In the genomic region with DNA sequence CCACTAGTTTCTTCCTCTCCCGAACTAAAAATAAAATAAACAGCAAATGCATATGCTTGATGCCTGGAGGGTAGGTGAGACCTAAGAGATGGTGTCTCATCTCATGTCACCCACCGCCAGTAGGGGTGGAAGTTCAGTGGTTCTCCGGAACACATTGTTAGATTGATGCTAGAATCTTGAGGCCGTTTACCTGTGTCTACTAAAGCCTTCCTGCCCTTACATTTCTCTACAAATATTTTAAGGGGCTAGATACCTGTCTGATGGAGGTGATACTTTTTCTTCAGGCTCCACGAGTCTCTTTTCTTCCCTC, we compare ENCODE assay signal across 9 mouse cellular contexts. TPM values are rescaled to one million over a fixed set of nuclear protein-coding genes. Genes with fewer than 3 reads are reported as not detected.
DNase-seq lines count a peak whose midpoint lies in the region; ATAC-seq and TF ChIP-seq lines count a peak whose summit lies in the region.
"Had no signal": no experiment of that assay in that cellular context is flagged by ENCODE, and none has a peak within 500 bp of the region (broad histone marks: within the 10 kb centered on the region; RNA-seq: fewer than 3 reads in every experiment).

No protein-coding gene starts in this region.

- TF ChIP-seq POLR2A in thymus, adult 2 months (IDR thresholded peaks at IDR 0.05; ENCODE audit: control insufficient read depth, extremely low read depth, insufficient read depth, low read length, poor library complexity) = no peak

- intact Hi-C loops in gastrocnemius, adult 2 months (cut with DNase I) = loop anchor here (2.0 to 10.0 kb wide), 3 partner anchors 108 to 280 kb away; no protein-coding TSS in a partner anchor

- WGBS in thymus, adult 2 months = 38% methylated on average over 5 of the region's 5 CpGs
- 26% methylated on average over 5 of the region's 5 CpGs for WGBS in liver, embryonic 16.5 days (ENCODE audit: insufficient replicate concordance)

- peak overlapping the region; percentile 93; the same call in 1 of the 2 replicates for H3K4me2 ChIP-seq in liver, embryonic 16.5 days (ENCODE audit: low read depth, low read length)

- H3K27me3 ChIP-seq in thymus, adult 2 months (ENCODE audit: control insufficient read depth, insufficient read depth, low read length) = no peaks in the 10 kb centered on the region
- peaks cover 18% of the 10 kb centered on the region for H3K27me3 ChIP-seq in liver, embryonic 16.5 days (ENCODE audit: control insufficient read depth, insufficient read depth, low read depth, low read length)

- no peak for TF ChIP-seq CTCF in gastrocnemius, adult 2 months (IDR thresholded peaks at IDR 0.05)
- TF ChIP-seq CTCF in thymus, adult 2 months (IDR thresholded peaks at IDR 0.05; ENCODE audit: borderline replicate concordance, control insufficient read depth, extremely low read depth, insufficient read depth, low read length, poor library complexity) = no peak

- H3K9me3 ChIP-seq in liver, embryonic 16.5 days (replicated peaks; ENCODE audit: control insufficient read depth, low read length) = no peaks in the 10 kb centered on the region

- H3K27ac ChIP-seq in gastrocnemius, adult 2 months = peak overlapping the region; percentile 94
- peak overlapping the region; percentile 61 for H3K27ac ChIP-seq in thymus, adult 2 months (ENCODE audit: control insufficient read depth, insufficient read depth, low read length)
- H3K27ac ChIP-seq in liver, embryonic 16.5 days (ENCODE audit: low read length) = no peak overlapping the region

- H3K36me3 ChIP-seq in thymus, adult 2 months (ENCODE audit: control insufficient read depth, insufficient read depth, low read length) = no peaks in the 10 kb centered on the region
- H3K36me3 ChIP-seq in liver, embryonic 16.5 days (ENCODE audit: control insufficient read depth, insufficient read depth) = no peaks in the 10 kb centered on the region

- no peak for ATAC-seq in liver, embryonic 16.5 days (ENCODE audit: low read depth)
- ATAC-seq in erythroblast, adult 5-6 weeks (replicated peaks; ENCODE audit: low FRiP score, poor library complexity, severe bottlenecking) = no peak

- H3K9ac ChIP-seq in liver, embryonic 16.5 days (ENCODE audit: low read depth, low read length) = no peak overlapping the region

- peaks cover 28% of the 10 kb centered on the region for H3K4me1 ChIP-seq in thymus, adult 2 months (replicated peaks; ENCODE audit: control insufficient read depth, insufficient read depth, low read length)
- H3K4me1 ChIP-seq in liver, embryonic 16.5 days (ENCODE audit: control insufficient read depth, low read depth, low read length) = no peaks in the 10 kb centered on the region; the same call in 1 of the 2 replicates

- H3K4me3 ChIP-seq in gastrocnemius, adult 2 months = peak overlapping the region; percentile 95
- H3K4me3 ChIP-seq in thymus, adult 2 months (ENCODE audit: control insufficient read depth, insufficient read depth, low read length) = peak overlapping the region; percentile 99
- H3K4me3 ChIP-seq in liver, embryonic 16.5 days (ENCODE audit: low read depth, low read length) = peak overlapping the region; percentile 70; the same call in 1 of the 2 replicates

- DNase-seq in gastrocnemius, adult 2 months = no peak
- DNase-seq in gastrocnemius, postnatal 4 days (ENCODE audit: low spot score in 2 of 2) = no peak
- DNase-seq in thymus, adult 2 months = peak; percentile 31
- no peak for DNase-seq in thymus, adult 18-20 months
- peak; percentile 54 for DNase-seq in thymus, postnatal 4 days
- no peak for DNase-seq in urinary bladder, postnatal 36 days (ENCODE audit: low spot score in 2 of 2)
- DNase-seq: kidney, postnatal 14 days had no signal

RNA-seq across cellular contexts. Expression of a gene that starts 1.8 kb away (rescaled TPM):
- total RNA-seq in gastrocnemius, adult 2 months (2021) = 10 to 100 TPM; 38.8 to 42.7 TPM
- total RNA-seq in gastrocnemius, postnatal 4 days (2021) = 10 to 100 TPM; 75.8 to 77.6 TPM
- polyA plus RNA-seq in thymus, adult 2 months (2012; rRNA removed) = 22.6 and 23.6 TPM in 2 replicates
- polyA plus RNA-seq in liver, embryonic 16.5 days (2015; fragmentation: Nextera tagmentation; extraction: Ambion mirVana) = 1.2 and 1.6 TPM in 2 replicates
- total RNA-seq in erythroblast, adult 5-6 weeks (2015; ENCODE audit: low replicate concordance) = 0.19 and 3.6 TPM in 2 replicates
- total RNA-seq in erythroblast, adult 5-6 weeks (2017; ENCODE audit: low replicate concordance) = 2.2 and 2.5 TPM in 2 replicates

Comparison
In these comparisons a context has a peak if more than half of its experiments do, and no peak if none do; other contexts are left out.
1. DNase-seq: peak in thymus, adult 2 months (single experiment) and thymus, postnatal 4 days (single experiment); none in gastrocnemius, adult 2 months (single experiment), gastrocnemius, postnatal 4 days (0 of 2), thymus, adult 18-20 months (0 of 2) and urinary bladder, postnatal 36 days (0 of 2).
2. RNA of a gene that starts 1.8 kb away (total RNA-seq): 75.8 to 77.6 TPM in gastrocnemius, postnatal 4 days and 38.8 to 42.7 TPM in gastrocnemius, adult 2 months; 0.19 to 3.6 TPM in erythroblast, adult 5-6 weeks; every median in the first group is over 4 times any median in the second.
3. Peak in every context shown above with its lines, with median percentiles within 50 percentile points of each other: H3K4me3 ChIP-seq.